Mouse (Mus musculus) heart, embryonic 11.5 days (tissue): ENCODE measurements at regions not wholly inside any gene's neighbourhood (a gene's known extent, or its start where the extent isn't known, plus 50 kb on each side); places are given as distances from the start of the nearest gene placed in this dataset.

Source experiments
- ATAC-seq: fragments of 200-750 bp; cut with Nextera tagmentation; replicated peaks from 2 replicates; pipeline ENCODE4 v1.8.0; 2017; ENCODE audit warnings: moderate library complexity; ENCODE audit not compliant: insufficient number of reproducible peaks, low FRiP score, low TSS enrichment
- H3K27ac ChIP-seq: fragments of 300-500 bp; sonication (generic); 2 replicates; pipeline ENCODE4 v1.5.1; 2014; ENCODE audit warnings: mild to moderate bottlenecking, low read depth, low read length
- H3K27me3 ChIP-seq: fragments of 300-500 bp; sonication (generic); 2 replicates; pipeline ENCODE4 v1.6.1; 2014; ENCODE audit warnings: mild to moderate bottlenecking, low read length, mixed read lengths; ENCODE audit not compliant: control insufficient read depth, insufficient read depth
- H3K36me3 ChIP-seq: fragments of 300-500 bp; sonication (generic); 2 replicates; pipeline ENCODE4 v1.6.1; 2014; ENCODE audit warnings: mild to moderate bottlenecking, low read length, moderate library complexity, mixed read lengths; ENCODE audit not compliant: control insufficient read depth, insufficient read depth
- H3K4me1 ChIP-seq: fragments of 300-500 bp; sonication (generic); 2 replicates; pipeline ENCODE4 v1.6.1; 2014; ENCODE audit warnings: low read length; ENCODE audit not compliant: control insufficient read depth, insufficient read depth
- H3K4me2 ChIP-seq: fragments of 300-500 bp; sonication (generic); 2 replicates; pipeline ENCODE4 v1.6.1; 2014; ENCODE audit warnings: mild to moderate bottlenecking, moderate library complexity
- H3K4me3 ChIP-seq: fragments of 300-500 bp; sonication (generic); 2 replicates; pipeline ENCODE4 v1.5.1; 2014; ENCODE audit warnings: low read depth, low read length
- H3K9ac ChIP-seq: fragments of 300-500 bp; sonication (generic); 2 replicates; pipeline ENCODE4 v1.6.1; 2014; ENCODE audit warnings: mild to moderate bottlenecking, low read depth, low read length, moderate library complexity
- H3K9me3 ChIP-seq: fragments of 300-500 bp; sonication (generic); replicated peaks from 2 replicates; pipeline ENCODE4 v1.6.1; 2016; ENCODE audit warnings: low read length; ENCODE audit not compliant: control insufficient read depth
- WGBS: fragments of 180-500 bp; shearing (Covaris S2); extraction: QIAGEN DNeasy Blood & Tissue Kit; methylation state at CpG from one replicate; pipeline ENCODE4 v1.1.7; 2014; ENCODE audit not compliant: insufficient replicate concordance; 5-methylcytosine and 5-hydroxymethylcytosine counted together

GRCm38 (mm10) chr4:131126901-131127300 is 182.7 kb downstream of the Matn1 start:
- H3K9ac ChIP-seq = no peak overlapping the region
- H3K4me3 ChIP-seq = no peak overlapping the region
- no peak overlapping the region for H3K4me2 ChIP-seq
- H3K27ac ChIP-seq = no peak overlapping the region
- H3K4me1 ChIP-seq = no peaks in the 10 kb centered on the region
- 0 out of 2 replicates have a peak, but pooled peaks cover 6% of the 10 kb centered on the region for H3K27me3 ChIP-seq
- whole genome bisulfite sequencing = 57% methylated on average over 6 of the region's 6 CpGs
- no peaks in the 10 kb centered on the region for H3K9me3 ChIP-seq
- H3K36me3 ChIP-seq = no peaks in the 10 kb centered on the region
- no peak for ATAC-seq

- no peak overlapping the region for H3K4me3 ChIP-seq
- H3K4me2 ChIP-seq = no peak overlapping the region
- peaks cover 4% of the 10 kb centered on the region; the same call in 1 of the 2 replicates for H3K4me1 ChIP-seq
- 42% methylated on average over 3 of the region's 3 CpGs for WGBS
- no peak overlapping the region for H3K9ac ChIP-seq
- H3K27ac ChIP-seq = no peak overlapping the region
- H3K36me3 ChIP-seq = no peaks in the 10 kb centered on the region
- ATAC-seq = no peak
- no peaks in the 10 kb centered on the region for H3K9me3 ChIP-seq
- H3K27me3 ChIP-seq = 0 out of 2 replicates have a peak, but pooled peaks cover 6% of the 10 kb centered on the region
Observed at GRCm38 (mm10) chr4:131128646-131129045, 184.5 kb downstream of the Matn1 start.

- 0 out of 2 replicates have a peak, but pooled peaks cover 3% of the 10 kb centered on the region for H3K27me3 ChIP-seq
Observed at GRCm38 (mm10) chr4:131132201-131132600, 188.0 kb downstream of the Matn1 start.

GRCm38 (mm10) chr4:131132781-131133180 is 188.6 kb downstream of the Matn1 start:
- Histone ChIP-seq H3K4me2 (no peak overlapping the region), H3K4me3 (no peak overlapping the region), H3K36me3 (no peaks in the 10 kb centered on the region), H3K27ac (no peak overlapping the region), H3K27me3 (0 out of 2 replicates have a peak, but pooled peaks cover 3% of the 10 kb centered on the region), H3K9ac (no peak overlapping the region), H3K9me3 (no peaks in the 10 kb centered on the region), H3K4me1 (peaks cover 4% of the 10 kb centered on the region; the same call in 1 of the 2 replicates)
- WGBS = 61% methylated on average over 9 of the region's 9 CpGs
- no peak for ATAC-seq

More at GRCm38 (mm10) chr4:131132201-131132600, 188.0 kb downstream of the Matn1 start:
- ATAC-seq = no peak
- Histone ChIP-seq H3K4me3 (no peak overlapping the region), H3K27ac (no peak overlapping the region), H3K4me1 (peaks cover 4% of the 10 kb centered on the region; the same call in 1 of the 2 replicates), H3K36me3 (no peaks in the 10 kb centered on the region), H3K9ac (no peak overlapping the region), H3K4me2 (no peak overlapping the region), H3K9me3 (no peaks in the 10 kb centered on the region)
- 0% methylated on average over 1 of the region's 1 CpGs for WGBS

- no peak overlapping the region for H3K9ac ChIP-seq
Observed at GRCm38 (mm10) chr4:131135841-131136240, 191.7 kb downstream of the Matn1 start.

GRCm38 (mm10) chr4:131138891-131139290 is 194.7 kb downstream of the Matn1 start:
- H3K4me2 ChIP-seq = no peak overlapping the region
- no peak overlapping the region for H3K4me3 ChIP-seq
- ATAC-seq = no peak
- H3K9ac ChIP-seq = no peak overlapping the region
- no peaks in the 10 kb centered on the region for H3K4me1 ChIP-seq
- no peaks in the 10 kb centered on the region for H3K36me3 ChIP-seq
- H3K27ac ChIP-seq = no peak overlapping the region
- 81% methylated on average over 13 of the region's 13 CpGs for WGBS
- no peaks in the 10 kb centered on the region for H3K9me3 ChIP-seq
- no peaks in the 10 kb centered on the region for H3K27me3 ChIP-seq

More at GRCm38 (mm10) chr4:131135841-131136240, 191.7 kb downstream of the Matn1 start:
- Histone ChIP-seq H3K27ac (no peak overlapping the region), H3K9me3 (no peaks in the 10 kb centered on the region), H3K36me3 (no peaks in the 10 kb centered on the region), H3K27me3 (no peaks in the 10 kb centered on the region), H3K4me2 (no peak overlapping the region), H3K4me3 (no peak overlapping the region), H3K4me1 (peaks cover 4% of the 10 kb centered on the region; the same call in 1 of the 2 replicates)
- ATAC-seq = no peak
- 77% methylated on average over 4 of the region's 4 CpGs for WGBS

GRCm38 (mm10) chr4:131141890-131142465 is 197.8 kb downstream of the Matn1 start:
- H3K4me1 ChIP-seq = no peaks in the 10 kb centered on the region
- no peak overlapping the region for H3K4me3 ChIP-seq
- 75% methylated on average over 17 of the region's 17 CpGs for WGBS
- no peak overlapping the region for H3K27ac ChIP-seq
- H3K9ac ChIP-seq = no peak overlapping the region
- H3K36me3 ChIP-seq = no peaks in the 10 kb centered on the region
- no peaks in the 10 kb centered on the region for H3K27me3 ChIP-seq
- ATAC-seq = no peak
- H3K4me2 ChIP-seq = no peak overlapping the region
- no peaks in the 10 kb centered on the region for H3K9me3 ChIP-seq

- H3K4me1 ChIP-seq = no peaks in the 10 kb centered on the region
- ATAC-seq = no peak
- H3K27me3 ChIP-seq = peaks cover 6% of the 10 kb centered on the region; the same call in 1 of the 2 replicates
- 68% methylated on average over 1 of the region's 1 CpGs for WGBS
- H3K9me3 ChIP-seq = no peaks in the 10 kb centered on the region
- no peak overlapping the region for H3K4me3 ChIP-seq
- H3K36me3 ChIP-seq = no peaks in the 10 kb centered on the region
- no peak overlapping the region for H3K4me2 ChIP-seq
- no peak overlapping the region for H3K9ac ChIP-seq
- H3K27ac ChIP-seq = no peak overlapping the region
Observed at GRCm38 (mm10) chr4:131145507-131145906, 201.3 kb downstream of the Matn1 start.
